Mouse (Mus musculus): Measurements from ENCODE around the gene Tbc1d2b. TPM values are rescaled to one million over a fixed set of nuclear protein-coding genes. Genes with fewer than 3 reads are reported as not detected.

The Tbc1d2b gene
- polyA plus RNA-seq, 1 experiment from 2014 or later = 5.9 TPM

- H3K36me3 ChIP-seq = no peaks in the 10 kb centered on the region
- ATAC-seq = no peak
- no peaks in the 10 kb centered on the region for H3K27me3 ChIP-seq
- no peak overlapping the region for H3K27ac ChIP-seq
- no peak overlapping the region for H3K4me3 ChIP-seq (replicated peaks)
- 74% methylated on average over 3 of the region's 3 CpGs for WGBS
- no peaks in the 10 kb centered on the region for H3K9me3 ChIP-seq
- no peaks in the 10 kb centered on the region for H3K4me1 ChIP-seq (replicated peaks)
- H3K4me2 ChIP-seq (replicated peaks) = no peak overlapping the region
- no peak overlapping the region for H3K9ac ChIP-seq (replicated peaks)
Measured at GRCm38 (mm10) chr9:90262063-90262462, 8.5 kb downstream of the Tbc1d2b start.

- H3K4me3 ChIP-seq (replicated peaks) = no peak overlapping the region
- 77% methylated on average over 13 of the region's 13 CpGs for WGBS
- no peak for ATAC-seq
- H3K4me2 ChIP-seq (replicated peaks) = no peak overlapping the region
- no peaks in the 10 kb centered on the region for H3K36me3 ChIP-seq
- H3K27me3 ChIP-seq = no peaks in the 10 kb centered on the region
- H3K9me3 ChIP-seq = no peaks in the 10 kb centered on the region
- peaks cover 4% of the 10 kb centered on the region; the same call in 1 of the 2 replicates for H3K4me1 ChIP-seq (replicated peaks)
- no peak overlapping the region for H3K27ac ChIP-seq
- no peak overlapping the region for H3K9ac ChIP-seq (replicated peaks)
Measured at GRCm38 (mm10) chr9:90260600-90261375, 9.8 kb downstream of the Tbc1d2b start.

GRCm38 (mm10) chr9:90260079-90260478 lies 10.5 kb downstream of the Tbc1d2b start:
- H3K4me1 ChIP-seq (replicated peaks) = peaks cover 5% of the 10 kb centered on the region; the same call in 1 of the 2 replicates
- no peaks in the 10 kb centered on the region for H3K9me3 ChIP-seq
- ATAC-seq = no peak
- H3K4me3 ChIP-seq (replicated peaks) = no peak overlapping the region
- H3K27me3 ChIP-seq = no peaks in the 10 kb centered on the region
- H3K36me3 ChIP-seq = no peaks in the 10 kb centered on the region
- no peak overlapping the region for H3K27ac ChIP-seq
- H3K9ac ChIP-seq (replicated peaks) = no peak overlapping the region
- H3K4me2 ChIP-seq (replicated peaks) = no peak overlapping the region
- WGBS = 88% methylated on average over 6 of the region's 6 CpGs

- 89% methylated on average over 12 of the region's 12 CpGs for WGBS
- H3K4me3 ChIP-seq (replicated peaks) = no peak overlapping the region
- H3K36me3 ChIP-seq = no peaks in the 10 kb centered on the region
- H3K4me2 ChIP-seq (replicated peaks) = no peak overlapping the region
- no peak for ATAC-seq
- H3K27me3 ChIP-seq = no peaks in the 10 kb centered on the region
- H3K9me3 ChIP-seq = no peaks in the 10 kb centered on the region
- H3K27ac ChIP-seq = no peak overlapping the region
- no peak overlapping the region for H3K9ac ChIP-seq (replicated peaks)
- peaks cover 5% of the 10 kb centered on the region; the same call in 1 of the 2 replicates for H3K4me1 ChIP-seq (replicated peaks)
Measured at GRCm38 (mm10) chr9:90259400-90259950, 11.1 kb downstream of the Tbc1d2b start.

GRCm38 (mm10) chr9:90257754-90258531 lies 12.7 kb downstream of the Tbc1d2b start:
- no peak for ATAC-seq
- H3K9ac ChIP-seq (replicated peaks) = no peak overlapping the region
- H3K4me2 ChIP-seq (replicated peaks) = no peak overlapping the region
- H3K27me3 ChIP-seq = no peaks in the 10 kb centered on the region
- no peaks in the 10 kb centered on the region for H3K36me3 ChIP-seq
- H3K9me3 ChIP-seq = no peaks in the 10 kb centered on the region
- H3K4me3 ChIP-seq (replicated peaks) = no peak overlapping the region
- peaks cover 5% of the 10 kb centered on the region; the same call in 1 of the 2 replicates for H3K4me1 ChIP-seq (replicated peaks)
- no peak overlapping the region for H3K27ac ChIP-seq
- WGBS = 91% methylated on average over 13 of the region's 13 CpGs

GRCm38 (mm10) chr9:90257220-90257619 lies 13.4 kb downstream of the Tbc1d2b start:
- H3K36me3 ChIP-seq = no peaks in the 10 kb centered on the region

GRCm38 (mm10) chr9:90255844-90256405 lies 14.7 kb downstream of the Tbc1d2b start:
- ATAC-seq = no peak

More at GRCm38 (mm10) chr9:90257220-90257619, 13.4 kb downstream of the Tbc1d2b start:
- Histone ChIP-seq H3K9ac (replicated peaks) (no peak overlapping the region), H3K27me3 (no peaks in the 10 kb centered on the region), H3K27ac (no peak overlapping the region), H3K4me2 (replicated peaks) (no peak overlapping the region), H3K4me1 (replicated peaks) (peaks cover 5% of the 10 kb centered on the region; the same call in 1 of the 2 replicates), H3K9me3 (no peaks in the 10 kb centered on the region), H3K4me3 (replicated peaks) (no peak overlapping the region)
- ATAC-seq = no peak
- 79% methylated on average over 7 of the region's 7 CpGs for WGBS

GRCm38 (mm10) chr9:90253181-90253580 lies 17.4 kb downstream of the Tbc1d2b start:
- Histone ChIP-seq H3K27me3 (no peaks in the 10 kb centered on the region), H3K9ac (replicated peaks) (no peak overlapping the region), H3K9me3 (no peaks in the 10 kb centered on the region), H3K36me3 (0 out of 2 replicates have a peak, but pooled peaks cover 2% of the 10 kb centered on the region), H3K4me2 (replicated peaks) (no peak overlapping the region), H3K4me1 (replicated peaks) (peaks cover 5% of the 10 kb centered on the region; the same call in 1 of the 2 replicates), H3K4me3 (replicated peaks) (no peak overlapping the region), H3K27ac (no peak overlapping the region)
- 95% methylated on average over 2 of the region's 2 CpGs for WGBS
- ATAC-seq = no peak

More at GRCm38 (mm10) chr9:90255844-90256405, 14.7 kb downstream of the Tbc1d2b start:
- Histone ChIP-seq H3K27me3 (no peaks in the 10 kb centered on the region), H3K4me2 (replicated peaks) (no peak overlapping the region), H3K36me3 (no peaks in the 10 kb centered on the region), H3K27ac (no peak overlapping the region), H3K9me3 (no peaks in the 10 kb centered on the region), H3K4me3 (replicated peaks) (no peak overlapping the region), H3K4me1 (replicated peaks) (peaks cover 5% of the 10 kb centered on the region; the same call in 1 of the 2 replicates), H3K9ac (replicated peaks) (no peak overlapping the region)
- WGBS = 34% methylated on average over 6 of the region's 6 CpGs

GRCm38 (mm10) chr9:90250964-90251750 lies 19.4 kb downstream of the Tbc1d2b start:
- H3K27me3 ChIP-seq = no peaks in the 10 kb centered on the region
- H3K4me1 ChIP-seq (replicated peaks) = peaks cover 5% of the 10 kb centered on the region; the same call in 1 of the 2 replicates
- H3K4me3 ChIP-seq (replicated peaks) = no peak overlapping the region
- no peak overlapping the region for H3K9ac ChIP-seq (replicated peaks)
- ATAC-seq = no peak
- peaks cover 7% of the 10 kb centered on the region; the same call in 1 of the 2 replicates for H3K36me3 ChIP-seq
- H3K27ac ChIP-seq = no peak overlapping the region
- WGBS = 93% methylated on average over 13 of the region's 13 CpGs
- H3K4me2 ChIP-seq (replicated peaks) = no peak overlapping the region
- H3K9me3 ChIP-seq = no peaks in the 10 kb centered on the region

- ATAC-seq = no peak
- Histone ChIP-seq H3K9me3 (no peaks in the 10 kb centered on the region), H3K36me3 (peaks cover 10% of the 10 kb centered on the region; the same call in 1 of the 2 replicates), H3K4me1 (replicated peaks) (no peaks in the 10 kb centered on the region), H3K4me3 (replicated peaks) (no peak overlapping the region), H3K27me3 (no peaks in the 10 kb centered on the region), H3K9ac (replicated peaks) (no peak overlapping the region), H3K27ac (no peak overlapping the region), H3K4me2 (replicated peaks) (no peak overlapping the region)
- 88% methylated on average over 5 of the region's 5 CpGs for WGBS
Measured at GRCm38 (mm10) chr9:90250141-90250775, 20.3 kb downstream of the Tbc1d2b start.

- Histone ChIP-seq H3K4me3 (replicated peaks) (no peak overlapping the region), H3K9ac (replicated peaks) (no peak overlapping the region), H3K4me1 (replicated peaks) (no peaks in the 10 kb centered on the region), H3K9me3 (no peaks in the 10 kb centered on the region), H3K4me2 (replicated peaks) (no peak overlapping the region), H3K27ac (no peak overlapping the region), H3K36me3 (peaks cover 10% of the 10 kb centered on the region; the same call in 1 of the 2 replicates), H3K27me3 (no peaks in the 10 kb centered on the region)
- ATAC-seq = no peak
- WGBS = 92% methylated on average over 2 of the region's 2 CpGs
Measured at GRCm38 (mm10) chr9:90249036-90249435, 21.6 kb downstream of the Tbc1d2b start.

All from midbrain, embryonic 13.5 days (tissue).